Mouse (Mus musculus): ENCODE measurements around the gene Styx. TPM values are rescaled to one million over a fixed set of nuclear protein-coding genes. Genes with fewer than 3 reads are reported as not detected.
A peak's percentile ranks its signal among the peaks of the same experiment; 100 is the strongest.

The Styx gene
- total and polyA plus RNA-seq, 2 experiments from 2014 or later = 35.9 to 72.2 TPM

DNA sequence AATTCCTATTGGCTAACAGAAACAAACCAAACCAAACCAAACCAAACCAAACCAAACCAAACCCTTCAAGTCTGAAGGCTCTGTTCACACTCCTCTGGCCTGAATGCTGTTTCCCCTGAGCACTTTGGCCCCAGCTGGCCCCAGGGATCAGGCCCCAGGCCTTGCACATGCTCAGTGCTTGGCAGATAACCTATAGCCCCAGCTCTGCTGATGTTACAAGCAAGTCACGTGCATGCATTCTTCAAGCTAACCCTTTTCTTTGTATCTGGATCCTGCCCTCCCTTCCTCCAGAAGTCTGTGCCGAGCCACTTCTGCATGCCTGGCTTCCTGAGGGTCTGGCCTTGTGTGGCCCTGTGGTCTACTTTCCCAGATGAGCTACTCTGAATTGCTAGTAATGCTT lies 100.2 kb downstream of the Styx start:
- Histone ChIP-seq H3K27ac (ENCODE audit: low read depth, low read length) (no peak overlapping the region), H3K4me2 (ENCODE audit: low read depth) (no peak overlapping the region), H3K4me3 (ENCODE audit: low read depth, low read length) (no peak overlapping the region), H3K4me1 (ENCODE audit: insufficient read depth) (0 out of 2 replicates have a peak, but pooled peaks cover 4% of the 10 kb centered on the region), H3K9ac (no peak overlapping the region), H3K36me3 (ENCODE audit: insufficient read depth) (no peaks in the 10 kb centered on the region), H3K9me3 (ENCODE audit: low read length) (no peaks in the 10 kb centered on the region), H3K27me3 (ENCODE audit: insufficient read depth, low read length) (no peaks in the 10 kb centered on the region)
- DNase-seq = no peak
- no peak for ATAC-seq
- 24% methylated on average over 2 of the region's 2 CpGs for WGBS
- no peak for TF ChIP-seq CTCF (IDR thresholded peaks at IDR 0.05; ENCODE audit: low read depth)

DNA sequence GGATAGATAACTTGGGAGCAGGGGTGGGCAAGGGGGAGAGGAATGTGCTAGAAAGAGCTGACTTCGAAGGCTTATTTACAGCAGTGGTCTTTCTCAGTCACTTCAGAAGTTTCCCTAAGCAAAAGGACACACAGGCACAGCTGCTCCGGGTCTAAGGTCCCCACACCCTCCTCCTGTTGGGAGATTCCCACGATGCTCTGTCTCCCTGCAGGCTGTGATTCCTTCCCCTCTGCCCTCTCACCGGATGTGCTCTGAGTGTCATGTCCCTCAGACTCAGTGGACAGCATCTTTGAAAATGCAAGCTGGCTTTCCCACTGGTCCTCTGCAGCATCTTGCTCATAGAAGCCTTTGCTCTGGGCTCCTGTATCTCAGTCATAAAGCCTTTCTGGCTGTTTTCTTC lies 101.3 kb downstream of the Styx start:
- H3K27ac ChIP-seq (ENCODE audit: low read depth, low read length) = no peak overlapping the region
- ATAC-seq (no peak), DNase-seq (no peak)
- no peak overlapping the region for H3K9ac ChIP-seq
- H3K4me1 ChIP-seq (ENCODE audit: insufficient read depth) = peaks cover 7% of the 10 kb centered on the region; the same call in 1 of the 2 replicates
- H3K9me3 ChIP-seq (ENCODE audit: low read length) = no peaks in the 10 kb centered on the region
- no peaks in the 10 kb centered on the region for H3K36me3 ChIP-seq (ENCODE audit: insufficient read depth)
- no peak overlapping the region for H3K4me2 ChIP-seq (ENCODE audit: low read depth)
- H3K27me3 ChIP-seq (ENCODE audit: insufficient read depth, low read length) = no peaks in the 10 kb centered on the region
- 63% methylated on average over 4 of the region's 4 CpGs for WGBS
- TF ChIP-seq CTCF (IDR thresholded peaks at IDR 0.05; ENCODE audit: low read depth) = no peak
- H3K4me3 ChIP-seq (ENCODE audit: low read depth, low read length) = no peak overlapping the region

DNA sequence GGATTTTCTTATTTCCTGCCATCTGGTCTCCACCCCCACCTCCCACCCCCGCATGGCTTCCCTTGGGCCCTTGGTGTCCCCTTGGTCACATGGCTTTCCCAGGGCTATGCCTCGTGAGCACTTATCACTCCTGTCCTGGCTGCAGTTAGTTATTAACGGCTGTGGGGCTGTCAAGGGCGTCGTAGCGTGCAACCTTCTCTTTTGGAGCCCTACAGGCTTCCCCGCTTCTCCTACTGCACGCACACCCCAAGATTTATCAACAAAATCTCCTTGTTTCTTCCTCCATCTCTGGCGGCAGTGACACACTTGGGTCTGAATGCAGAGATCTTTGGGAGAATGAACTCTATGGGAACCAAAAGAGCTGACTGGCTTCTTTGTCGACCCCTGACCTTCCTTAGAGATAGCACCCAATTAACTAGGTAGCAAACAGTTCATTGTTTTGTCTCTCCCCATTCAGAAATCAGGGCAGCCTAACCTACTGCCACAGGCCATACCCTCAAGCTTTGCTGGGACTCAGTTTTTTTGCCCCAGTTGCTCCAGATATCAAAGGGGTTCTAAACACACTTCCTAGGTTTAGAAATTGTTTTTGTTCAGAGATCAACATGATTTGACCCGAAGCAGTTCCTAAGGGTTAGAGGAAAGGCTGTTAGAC lies 102.1 kb downstream of the Styx start:
- Histone ChIP-seq H3K4me3 (ENCODE audit: low read depth, low read length) (no peak overlapping the region), H3K9me3 (ENCODE audit: low read length) (no peaks in the 10 kb centered on the region), H3K36me3 (ENCODE audit: insufficient read depth) (peaks cover 3% of the 10 kb centered on the region; the same call in 1 of the 2 replicates), H3K9ac (no peak overlapping the region), H3K4me1 (ENCODE audit: insufficient read depth) (peaks cover 7% of the 10 kb centered on the region; the same call in 1 of the 2 replicates), H3K4me2 (ENCODE audit: low read depth) (no peak overlapping the region), H3K27ac (ENCODE audit: low read depth, low read length) (peak overlapping the region; percentile 21; the same call in 1 of the 2 replicates), H3K27me3 (ENCODE audit: insufficient read depth, low read length) (no peaks in the 10 kb centered on the region)
- no peak for TF ChIP-seq CTCF (IDR thresholded peaks at IDR 0.05; ENCODE audit: low read depth)
- whole genome bisulfite sequencing = 29% methylated on average over 11 of the region's 11 CpGs
- DNase-seq (no peak), ATAC-seq (no peak)

DNA sequence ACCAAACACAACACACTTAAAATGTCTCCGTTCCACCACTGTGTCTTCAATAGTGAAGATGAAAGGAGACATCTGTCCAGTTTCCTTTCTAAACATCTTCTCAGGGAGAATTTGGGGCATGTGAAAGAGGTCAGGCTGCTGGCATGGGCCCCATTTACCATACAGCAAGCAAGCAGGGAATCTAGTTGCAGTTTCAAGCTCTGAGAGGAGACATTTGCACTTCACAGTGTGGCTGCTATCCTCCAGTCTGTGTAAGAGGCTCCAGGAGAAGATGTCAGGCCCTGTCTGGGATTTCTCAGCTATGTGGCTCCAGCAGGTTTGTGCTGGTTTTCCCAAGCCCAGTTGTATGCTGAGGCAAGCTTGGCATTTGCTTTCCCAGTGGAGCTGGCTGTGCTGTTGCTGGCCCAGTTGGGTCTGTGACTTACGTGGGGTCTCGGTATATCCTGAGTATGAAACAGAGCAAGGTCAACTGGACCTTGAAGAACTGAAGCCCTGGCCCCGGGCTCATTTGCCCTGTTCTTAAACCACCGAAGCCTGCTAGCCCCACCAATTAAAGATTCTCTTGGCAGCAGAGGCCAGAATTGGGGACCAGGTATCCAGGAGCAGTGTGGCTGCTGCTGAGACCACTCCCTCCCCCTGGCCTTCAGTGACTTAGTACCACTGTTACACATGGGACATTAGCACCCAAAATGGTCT lies 102.8 kb downstream of the Styx start:
- no peak overlapping the region for H3K27ac ChIP-seq (ENCODE audit: low read depth, low read length)
- 67% methylated on average over 5 of the region's 5 CpGs for WGBS
- DNase-seq = no peak

DNA sequence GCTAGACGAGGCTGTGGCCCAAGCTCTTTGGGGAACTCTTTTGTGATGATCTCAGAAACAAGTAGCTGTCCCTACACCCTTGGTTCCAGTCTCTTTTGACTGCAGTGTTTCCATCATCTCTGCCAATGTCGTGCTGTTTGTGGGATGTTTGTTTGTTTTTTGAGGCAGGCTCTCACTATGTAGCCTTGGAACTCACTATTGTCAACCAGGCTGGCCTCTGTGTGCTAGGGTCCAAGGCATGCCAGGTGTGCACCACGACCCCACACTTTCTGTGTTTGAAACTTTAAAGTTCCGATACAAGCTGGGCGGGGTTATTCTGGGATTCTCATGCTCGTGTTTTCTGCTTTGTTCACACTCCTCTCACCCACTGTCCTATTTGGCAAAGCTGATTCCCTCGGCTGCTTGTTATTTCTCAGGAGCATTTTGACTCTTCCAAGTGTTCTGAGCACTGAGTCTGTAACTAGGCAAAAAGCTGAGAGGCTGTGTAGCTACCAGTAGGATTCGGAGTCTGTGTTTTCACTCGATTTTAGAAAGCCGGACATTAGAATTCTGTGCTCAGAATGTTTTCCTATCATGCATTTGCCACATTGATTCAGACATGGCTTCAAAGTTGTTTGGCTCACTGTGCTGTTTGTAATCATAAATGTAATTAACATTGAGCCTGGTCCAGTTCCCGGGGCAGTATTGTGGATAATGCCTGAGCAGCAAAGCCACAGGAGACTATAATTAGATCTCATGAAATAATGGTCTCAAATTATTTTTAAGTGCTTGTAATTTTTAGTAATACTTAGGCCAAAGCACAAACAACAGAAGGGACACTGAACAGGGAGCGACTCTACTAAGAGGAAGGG lies 105.0 kb downstream of the Styx start:
- H3K27me3 ChIP-seq (ENCODE audit: insufficient read depth, low read length) = no peaks in the 10 kb centered on the region
- peaks cover 7% of the 10 kb centered on the region; the same call in 1 of the 2 replicates for H3K4me1 ChIP-seq (ENCODE audit: insufficient read depth)
- ATAC-seq = peak; percentile 44; the same call in 1 of the 2 replicates
- no peaks in the 10 kb centered on the region for H3K9me3 ChIP-seq (ENCODE audit: low read length)
- H3K9ac ChIP-seq = no peak overlapping the region
- no peak overlapping the region for H3K4me3 ChIP-seq (ENCODE audit: low read depth, low read length)
- no peak for TF ChIP-seq CTCF (IDR thresholded peaks at IDR 0.05; ENCODE audit: low read depth)
- H3K36me3 ChIP-seq (ENCODE audit: insufficient read depth) = peaks cover 19% of the 10 kb centered on the region
- H3K4me2 ChIP-seq (ENCODE audit: low read depth) = no peak overlapping the region
- H3K27ac ChIP-seq (ENCODE audit: low read depth, low read length) = 0 out of 2 replicates have a peak overlapping the region, but pooled peaks have one; percentile 1
- no peak for DNase-seq
- WGBS = 43% methylated on average over 12 of the region's 12 CpGs

More for the DNA sequence above, 102.8 kb downstream of the Styx start:
- TF ChIP-seq CTCF (IDR thresholded peaks at IDR 0.05; ENCODE audit: low read depth) = no peak
- Histone ChIP-seq H3K4me2 (ENCODE audit: low read depth) (no peak overlapping the region), H3K27me3 (ENCODE audit: insufficient read depth, low read length) (no peaks in the 10 kb centered on the region), H3K4me3 (ENCODE audit: low read depth, low read length) (no peak overlapping the region), H3K9me3 (ENCODE audit: low read length) (no peaks in the 10 kb centered on the region), H3K36me3 (ENCODE audit: insufficient read depth) (peaks cover 3% of the 10 kb centered on the region; the same call in 1 of the 2 replicates), H3K9ac (no peak overlapping the region), H3K4me1 (ENCODE audit: insufficient read depth) (peaks cover 7% of the 10 kb centered on the region; the same call in 1 of the 2 replicates)
- no peak for ATAC-seq

DNA sequence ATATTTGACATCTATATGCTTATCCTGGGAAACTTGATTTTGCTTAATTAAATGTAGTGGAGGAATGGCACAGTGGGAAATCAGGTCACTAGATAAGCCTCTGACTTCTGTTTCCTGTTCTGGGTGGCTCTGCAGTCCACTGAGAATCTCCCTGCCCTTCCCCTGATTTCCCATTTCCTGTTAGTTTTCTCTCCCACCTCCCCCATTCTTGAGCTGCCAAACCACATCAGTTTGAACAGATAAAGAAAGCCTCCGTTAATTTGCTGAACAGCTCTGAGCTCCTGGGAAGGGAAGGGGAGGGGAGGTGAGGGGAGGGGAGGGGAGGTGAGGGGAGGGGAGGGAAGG lies 105.6 kb downstream of the Styx start:
- WGBS = 0% methylated on average over 1 of the region's 1 CpGs
- ATAC-seq = peak; percentile 23; the same call in 1 of the 2 replicates
- Histone ChIP-seq H3K27ac (ENCODE audit: low read depth, low read length) (no peak overlapping the region), H3K9ac (no peak overlapping the region), H3K9me3 (ENCODE audit: low read length) (no peaks in the 10 kb centered on the region), H3K36me3 (ENCODE audit: insufficient read depth) (peaks cover 24% of the 10 kb centered on the region), H3K4me3 (ENCODE audit: low read depth, low read length) (no peak overlapping the region), H3K4me1 (ENCODE audit: insufficient read depth) (peaks cover 7% of the 10 kb centered on the region; the same call in 1 of the 2 replicates), H3K4me2 (ENCODE audit: low read depth) (no peak overlapping the region), H3K27me3 (ENCODE audit: insufficient read depth, low read length) (no peaks in the 10 kb centered on the region)
- no peak for TF ChIP-seq CTCF (IDR thresholded peaks at IDR 0.05; ENCODE audit: low read depth)
- DNase-seq = no peak

All from forebrain, postnatal 0 days (tissue).